In the genomic region with DNA sequence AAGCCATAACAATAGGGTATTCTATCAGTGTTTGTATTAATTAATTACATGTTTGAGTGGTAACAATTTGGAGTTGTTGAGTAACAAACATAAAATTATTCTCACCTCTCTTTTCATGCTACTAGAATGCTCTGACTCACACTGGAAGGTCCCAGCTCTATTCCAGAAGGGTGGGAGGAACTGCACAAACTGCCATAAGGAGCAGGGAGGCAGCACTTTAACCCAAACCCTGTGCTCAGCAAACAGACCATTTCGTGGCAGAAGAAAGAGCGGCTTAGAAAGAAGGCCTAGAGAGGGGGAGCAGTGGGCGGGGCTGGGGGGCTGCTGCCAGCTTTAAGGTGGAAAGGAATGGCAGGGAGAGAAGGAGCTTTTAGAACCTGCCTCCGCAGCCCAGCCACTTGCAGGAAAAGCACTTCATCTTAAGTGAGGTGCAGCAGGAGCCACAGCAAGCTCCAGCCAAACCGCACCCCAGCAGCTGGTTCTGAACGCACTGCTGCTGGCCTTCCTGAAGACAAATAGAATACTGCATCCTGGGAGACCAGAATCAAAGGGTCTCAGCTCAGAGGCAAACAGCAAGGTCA, we compare ENCODE assay signal across 16 mouse cellular contexts. TPM values are rescaled to one million over a fixed set of nuclear protein-coding genes. Genes with fewer than 3 reads are reported as not detected.
DNase-seq lines count a peak whose midpoint lies in the region; ATAC-seq and TF ChIP-seq lines count a peak whose summit lies in the region.
"Had no signal": no experiment of that assay in that cellular context is flagged by ENCODE, and none has a peak within 500 bp of the region (broad histone marks: within the 10 kb centered on the region; RNA-seq: fewer than 3 reads in every experiment).

No protein-coding gene starts in this region.

- H3K27me3 ChIP-seq in lung, embryonic 16.5 days (ENCODE audit: control insufficient read depth, insufficient read depth, low read depth, low read length) = no peaks in the 10 kb centered on the region
- peaks cover 46% of the 10 kb centered on the region for H3K27me3 ChIP-seq in limb, embryonic 13.5 days

- no peak for TF ChIP-seq POLR2A in brain, embryonic 14.5 days (IDR thresholded peaks at IDR 0.05; ENCODE audit: borderline replicate concordance, extremely low read depth, insufficient read depth, insufficient read length, poor library complexity, severe bottlenecking)

- H3K36me3 ChIP-seq in lung, embryonic 16.5 days (ENCODE audit: control insufficient read depth, insufficient read depth, low read length) = no peaks in the 10 kb centered on the region
- H3K36me3 ChIP-seq in limb, embryonic 13.5 days = no peaks in the 10 kb centered on the region
- H3K36me3 ChIP-seq: heart, embryonic 13.5 days; liver, embryonic 13.5 days had no signal

- DNase-seq in frontal cortex, adult 2 months (ENCODE audit: extremely low spot score in 1 of 2, low spot score in 1 of 2) = no peak
- no peak for DNase-seq in lung, adult 18-20 months
- peak; percentile 31 for DNase-seq in brain, embryonic 14.5 days (ENCODE audit: low read depth)
- no peak for DNase-seq in right cerebral cortex, postnatal 14 days
- DNase-seq: adrenal gland, adult 8-10 months; B cell, adult 2 months; cerebellum, adult 11-12 months; cerebellum, postnatal 25 days; layer of hippocampus, postnatal 36 days; liver, embryonic 13.5 days; midbrain, embryonic 14.5 days had no signal

- H3K9ac ChIP-seq in lung, embryonic 16.5 days (ENCODE audit: low read length) = no peak overlapping the region
- no peak overlapping the region for H3K9ac ChIP-seq in limb, embryonic 13.5 days
- H3K9ac ChIP-seq: heart, embryonic 13.5 days; liver, embryonic 13.5 days had no signal

- WGBS in lung, embryonic 16.5 days = 11% methylated on average over 6 of the region's 6 CpGs
- 9% methylated on average over 6 of the region's 6 CpGs for WGBS in limb, embryonic 13.5 days

- no peaks in the 10 kb centered on the region for H3K9me3 ChIP-seq in lung, embryonic 16.5 days (ENCODE audit: control insufficient read depth, low read length)
- H3K9me3 ChIP-seq in limb, embryonic 13.5 days = no peaks in the 10 kb centered on the region
- H3K9me3 ChIP-seq: heart, embryonic 13.5 days; liver, embryonic 13.5 days had no signal

- H3K27ac ChIP-seq in lung, embryonic 16.5 days (ENCODE audit: low read length) = peak overlapping the region; percentile 65
- H3K27ac ChIP-seq in limb, embryonic 13.5 days = no peak overlapping the region
- H3K27ac ChIP-seq: heart, embryonic 13.5 days; liver, embryonic 13.5 days; macrophage had no signal

- TF ChIP-seq CTCF in brain, embryonic 14.5 days (IDR thresholded peaks at IDR 0.05; ENCODE audit: borderline replicate concordance, extremely low read depth, insufficient read depth, insufficient read length) = no peak

- H3K4me2 ChIP-seq in lung, embryonic 16.5 days (ENCODE audit: low read depth, low read length) = no peak overlapping the region
- H3K4me2 ChIP-seq in limb, embryonic 13.5 days (replicated peaks) = no peak overlapping the region; the same call in 1 of the 2 replicates
- H3K4me2 ChIP-seq: heart, embryonic 13.5 days; liver, embryonic 13.5 days had no signal

- H3K4me3 ChIP-seq in lung, embryonic 16.5 days (ENCODE audit: low read length) = no peak overlapping the region
- no peak overlapping the region for H3K4me3 ChIP-seq in limb, embryonic 13.5 days
- H3K4me3 ChIP-seq: heart, embryonic 13.5 days; liver, embryonic 13.5 days had no signal

- ATAC-seq in frontal cortex, adult (ENCODE audit: low TSS enrichment) = peak; percentile 41; the same call in 1 of the 2 replicates
- ATAC-seq in lung, embryonic 16.5 days (ENCODE audit: low read depth) = peak; percentile 83
- peak; percentile 32; the same call in 1 of the 2 replicates for ATAC-seq in limb, embryonic 13.5 days (ENCODE audit: low FRiP score, low read depth)

- no peaks in the 10 kb centered on the region for H3K4me1 ChIP-seq in lung, embryonic 16.5 days (replicated peaks; ENCODE audit: control insufficient read depth, insufficient read depth, low read length)
- H3K4me1 ChIP-seq in limb, embryonic 13.5 days = 0 out of 2 replicates have a peak, but pooled peaks cover 6% of the 10 kb centered on the region
- H3K4me1 ChIP-seq: heart, embryonic 13.5 days; liver, embryonic 13.5 days had no signal

RNA-seq across cellular contexts. Expression of gene Grwd1, which starts 17.8 kb away (rescaled TPM):
- 17.9 TPM in 2 replicates for polyA plus RNA-seq in frontal cortex, adult 2 months (2012; rRNA removed)
- 50.0 and 51.4 TPM in 2 replicates for polyA plus RNA-seq in lung, embryonic 16.5 days (2015; fragmentation: Nextera tagmentation; extraction: Ambion mirVana)
- polyA plus RNA-seq in brain, embryonic 14.5 days (2012; rRNA removed) = 23.4 and 25.5 TPM in 2 replicates
- polyA plus RNA-seq in limb, embryonic 13.5 days (2015; fragmentation: Nextera tagmentation; extraction: Ambion mirVana) = 69.1 and 71.6 TPM in 2 replicates

RNA-seq across cellular contexts. Expression of gene Kcnj14, which starts 24.0 kb away (rescaled TPM):
- polyA plus RNA-seq in frontal cortex, adult 2 months (2012; rRNA removed) = 2.1 and 2.6 TPM in 2 replicates
- 0.68 and 1.3 TPM in 2 replicates for polyA plus RNA-seq in lung, embryonic 16.5 days (2015; fragmentation: Nextera tagmentation; extraction: Ambion mirVana)
- 1.3 and 1.9 TPM in 2 replicates for polyA plus RNA-seq in brain, embryonic 14.5 days (2012; rRNA removed)
- 2.1 TPM in 2 replicates for polyA plus RNA-seq in limb, embryonic 13.5 days (2015; fragmentation: Nextera tagmentation; extraction: Ambion mirVana)
- polyA plus RNA-seq: macrophage had no signal

RNA-seq across cellular contexts. Expression of gene Kdelr1, which starts 24.0 kb away (rescaled TPM):
- polyA plus RNA-seq in frontal cortex, adult 2 months (2012; rRNA removed) = 95.1 and 121 TPM in 2 replicates
- polyA plus RNA-seq in lung, embryonic 16.5 days (2015; fragmentation: Nextera tagmentation; extraction: Ambion mirVana) = 76.6 and 76.7 TPM in 2 replicates
- polyA plus RNA-seq in brain, embryonic 14.5 days (2012; rRNA removed) = 197 and 238 TPM in 2 replicates
- 69.4 and 73.7 TPM in 2 replicates for polyA plus RNA-seq in limb, embryonic 13.5 days (2015; fragmentation: Nextera tagmentation; extraction: Ambion mirVana)

RNA-seq across cellular contexts. Expression of gene Grin2d, which starts 29.6 kb away (rescaled TPM):
- polyA plus RNA-seq in frontal cortex, adult 2 months (2012; rRNA removed) = 15.5 and 17.7 TPM in 2 replicates
- 0.34 and 0.40 TPM in 2 replicates for polyA plus RNA-seq in lung, embryonic 16.5 days (2015; fragmentation: Nextera tagmentation; extraction: Ambion mirVana)
- 13.2 and 31.1 TPM in 2 replicates for polyA plus RNA-seq in brain, embryonic 14.5 days (2012; rRNA removed)
- 0.43 and 0.59 TPM in 2 replicates for polyA plus RNA-seq in limb, embryonic 13.5 days (2015; fragmentation: Nextera tagmentation; extraction: Ambion mirVana)
- polyA plus RNA-seq: macrophage had no signal

RNA-seq across cellular contexts. Expression of gene Cyth2, which starts 34.2 kb away (rescaled TPM):
- 158 and 167 TPM in 2 replicates for polyA plus RNA-seq in frontal cortex, adult 2 months (2012; rRNA removed)
- polyA plus RNA-seq in lung, embryonic 16.5 days (2015; fragmentation: Nextera tagmentation; extraction: Ambion mirVana) = 108 and 112 TPM in 2 replicates
- polyA plus RNA-seq in brain, embryonic 14.5 days (2012; rRNA removed) = 246 and 277 TPM in 2 replicates
- 135 and 137 TPM in 2 replicates for polyA plus RNA-seq in limb, embryonic 13.5 days (2015; fragmentation: Nextera tagmentation; extraction: Ambion mirVana)

Comparison
In these comparisons a context has a peak if more than half of its experiments do, and no peak if none do; other contexts are left out.
1. ATAC-seq: peak in every context shown above with its lines; median percentile 83 in lung, embryonic 16.5 days; 41 in frontal cortex, adult; 32 in limb, embryonic 13.5 days.